Mouse (Mus musculus) spleen, adult 10 weeks (tissue): ENCODE data around the gene Fv1. TPM values are rescaled to one million over a fixed set of nuclear protein-coding genes. Genes with fewer than 3 reads are reported as not detected.

Experiments
- polyA plus RNA-seq: library from polyadenylated mRNA; stranded (reverse); fragments of 350-450 nt; fragmentation: Illumina TruSeq; extraction: RNeasy Lipid Tissue Mini Kit (QIAGEN cat#74804); gene quantifications from one replicate; pipeline ENCODE4 v1.2.3, GENCODE M21; 2015; ENCODE audit warnings: low replicate concordance; ENCODE audit not compliant: insufficient read depth

Gene Fv1
- polyA plus RNA-seq, result 18.5 TPM

DNA sequence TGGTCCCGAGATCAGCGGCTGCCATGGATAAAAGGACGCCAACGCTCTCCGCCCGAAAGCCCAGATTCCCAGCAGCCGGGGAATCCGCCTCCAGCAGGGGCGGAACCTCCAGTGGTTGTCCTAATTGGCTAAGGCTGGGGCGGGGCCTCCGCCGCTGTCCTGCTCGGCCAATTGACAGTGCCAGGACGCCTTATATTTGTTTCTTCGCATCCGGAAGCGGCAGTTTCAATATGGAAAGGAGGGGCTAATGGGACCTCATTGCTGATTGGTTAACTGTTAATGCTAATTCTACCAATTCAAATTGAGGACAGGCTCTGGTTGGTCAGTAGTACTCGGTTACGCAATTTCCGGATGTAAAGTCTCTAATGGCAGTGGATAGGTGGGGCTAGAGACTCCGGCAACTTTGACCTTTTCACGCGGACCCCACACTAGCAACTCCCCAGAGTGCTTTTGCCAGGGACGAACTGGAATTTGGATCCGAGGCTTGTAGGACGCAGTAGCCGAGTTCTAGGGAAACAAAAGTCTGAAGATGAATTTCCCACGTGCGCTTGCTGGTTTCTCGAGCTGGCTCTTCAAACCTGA is at the start of gene Fv1, which contains the start of gene Miip:
Gene Fv1, plus strand, starts transcription at position 530 of the 582 bp plus-strand sequence.
Gene Miip, minus strand, starts transcription at position 367 of the 582 bp plus-strand sequence.

DNA sequence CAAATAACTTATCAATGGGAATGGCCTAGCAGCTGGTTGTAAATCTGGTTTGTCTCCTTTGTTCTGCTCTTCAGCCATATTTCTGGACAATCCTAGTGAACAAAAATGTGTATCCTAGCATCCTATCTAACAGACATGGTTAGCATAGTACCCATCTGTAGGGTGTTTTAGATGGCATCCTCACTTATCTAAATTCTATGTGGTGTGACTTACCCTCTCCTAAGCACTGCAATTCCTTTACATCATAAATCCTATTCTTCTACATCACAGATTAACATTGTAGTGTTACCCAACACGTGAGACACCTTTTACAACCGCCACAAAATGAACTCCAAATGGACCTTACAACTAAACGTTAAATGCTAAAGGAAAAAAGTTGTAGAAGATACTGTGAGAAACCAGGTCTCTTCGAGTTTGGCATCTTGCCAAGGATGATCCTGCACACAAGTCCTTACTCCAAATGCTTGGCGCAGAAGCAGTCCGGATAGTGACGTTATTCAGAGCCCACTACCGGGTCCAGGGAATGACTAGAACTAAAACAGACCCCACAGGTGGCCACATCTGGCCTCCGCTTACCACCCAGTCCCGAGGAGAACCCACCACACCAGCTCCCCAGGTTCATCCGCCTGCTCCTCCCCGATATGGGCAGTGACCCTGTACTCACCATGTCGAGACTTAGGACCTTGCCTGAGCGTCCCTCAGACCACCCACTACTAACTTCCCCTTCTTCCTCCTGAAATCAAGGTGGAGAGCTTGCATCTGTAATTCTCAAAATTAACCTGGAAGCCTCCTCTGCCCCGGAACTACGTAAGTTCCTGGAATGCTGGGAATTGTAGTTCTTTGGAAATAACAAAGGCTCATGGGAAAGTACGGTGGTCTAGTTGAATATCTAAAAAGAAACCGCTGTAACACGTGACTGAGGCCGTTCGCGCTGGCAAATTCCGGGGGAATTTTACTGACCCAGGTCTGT is 20.9 kb upstream of the Fv1 start, which contains the start of gene Zfp933:
Gene Zfp933, minus strand, starts transcription at position 753 of the 970 bp plus-strand sequence.

DNA sequence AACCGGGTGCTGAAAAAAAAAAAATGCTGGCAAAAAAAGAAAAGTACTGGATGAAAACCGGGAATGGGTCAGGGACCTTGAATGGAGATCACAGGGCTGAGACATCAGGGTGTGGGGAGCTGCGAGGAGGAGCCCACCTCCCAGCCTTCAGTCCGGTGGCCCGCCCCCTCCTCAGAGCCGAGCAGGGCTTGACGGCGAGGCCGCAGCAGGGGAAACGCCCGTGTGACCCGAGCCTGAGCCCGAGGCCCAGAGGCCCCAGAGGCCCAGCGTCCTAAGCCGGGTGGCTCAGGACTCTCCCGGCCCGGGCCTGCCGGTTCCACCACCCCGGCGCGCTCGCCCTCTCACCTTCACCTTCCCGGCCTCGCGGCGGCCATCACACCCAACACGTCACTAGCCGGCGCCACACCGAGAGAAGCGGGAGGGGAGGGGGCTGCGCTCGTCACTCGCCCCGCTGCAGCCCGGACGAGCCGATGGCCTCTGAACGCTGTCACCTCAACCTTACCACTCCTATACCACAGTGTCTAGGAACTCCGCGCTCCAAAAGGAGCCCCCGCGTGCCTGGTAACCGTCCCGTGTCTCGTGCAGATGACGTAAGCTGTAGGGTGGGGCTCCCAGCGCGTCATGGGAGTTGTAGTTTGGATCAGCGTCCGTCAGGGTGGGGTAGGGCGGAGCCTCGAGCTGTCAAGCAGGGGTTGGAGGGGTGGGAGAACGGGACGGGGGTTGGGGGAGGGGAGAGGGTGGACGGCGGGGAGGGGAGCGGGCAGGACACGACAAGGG is 35.7 kb downstream of the Fv1 start, which contains the start of gene Mfn2:
Gene Mfn2, minus strand, starts transcription at position 392 of the 777 bp plus-strand sequence.

Other genes with a start within 250 kb of the Fv1 start
- 2.7 TPM for gene Zfp979, start 226.5 kb upstream of the Fv1 start, polyA plus RNA-seq
- not detected for gene Zfp534, start 166.4 kb upstream of the Fv1 start, polyA plus RNA-seq
- gene Zfp984, start 59.2 kb upstream of the Fv1 start, polyA plus RNA-seq, result 66.8 TPM
- gene Zfp933, start 20.6 kb upstream of the Fv1 start, polyA plus RNA-seq, result 16.7 TPM
- 28.4 TPM for gene Miip, start 163 bp upstream of the Fv1 start, polyA plus RNA-seq
- 21.7 TPM for gene Mfn2, start 35.7 kb downstream of the Fv1 start, polyA plus RNA-seq
- gene Plod1, start 67.8 kb downstream of the Fv1 start, polyA plus RNA-seq, result 8.6 TPM
- 15.4 TPM for gene 2510039O18Rik, start 71.9 kb downstream of the Fv1 start, polyA plus RNA-seq
- gene Nppb, start 116.8 kb downstream of the Fv1 start, polyA plus RNA-seq, result not detected
- gene Nppa, start 131.7 kb downstream of the Fv1 start, polyA plus RNA-seq, result not detected
- gene Clcn6, start 169.8 kb downstream of the Fv1 start, polyA plus RNA-seq, result 14.1 TPM
- 11.6 TPM for gene Mthfr, start 170.1 kb downstream of the Fv1 start, polyA plus RNA-seq
- 13.4 TPM for gene Agtrap, start 219.1 kb downstream of the Fv1 start, polyA plus RNA-seq